Mouse (Mus musculus) liver, postnatal 0 days (tissue): ENCODE measurements at regions not wholly inside any gene's neighbourhood (a gene's known extent, or its start where the extent isn't known, plus 50 kb on each side); places are given as distances from the start of the nearest gene placed in this dataset.

ENCODE experiments used
- CTCF ChIP-seq: sonication (generic); IDR thresholded peaks from 2 replicates; pipeline ENCODE4 v1.5.1; 2016; ENCODE audit warnings: antibody characterized with exemption, low read depth
- EP300 ChIP-seq: IDR thresholded peaks from 2 replicates; pipeline ENCODE4 v1.6.1; 2016; ENCODE audit warnings: antibody characterized with exemption, low read depth, mild to moderate bottlenecking

GRCm38 (mm10) chr13:97420773-97421172 lies 179.9 kb downstream of the Enc1 start:
- TF ChIP-seq CTCF: no peak
- no peak for TF ChIP-seq EP300
